Mouse (Mus musculus): Measurements from ENCODE around the gene Coro1c.

Gene Coro1c

DNA sequence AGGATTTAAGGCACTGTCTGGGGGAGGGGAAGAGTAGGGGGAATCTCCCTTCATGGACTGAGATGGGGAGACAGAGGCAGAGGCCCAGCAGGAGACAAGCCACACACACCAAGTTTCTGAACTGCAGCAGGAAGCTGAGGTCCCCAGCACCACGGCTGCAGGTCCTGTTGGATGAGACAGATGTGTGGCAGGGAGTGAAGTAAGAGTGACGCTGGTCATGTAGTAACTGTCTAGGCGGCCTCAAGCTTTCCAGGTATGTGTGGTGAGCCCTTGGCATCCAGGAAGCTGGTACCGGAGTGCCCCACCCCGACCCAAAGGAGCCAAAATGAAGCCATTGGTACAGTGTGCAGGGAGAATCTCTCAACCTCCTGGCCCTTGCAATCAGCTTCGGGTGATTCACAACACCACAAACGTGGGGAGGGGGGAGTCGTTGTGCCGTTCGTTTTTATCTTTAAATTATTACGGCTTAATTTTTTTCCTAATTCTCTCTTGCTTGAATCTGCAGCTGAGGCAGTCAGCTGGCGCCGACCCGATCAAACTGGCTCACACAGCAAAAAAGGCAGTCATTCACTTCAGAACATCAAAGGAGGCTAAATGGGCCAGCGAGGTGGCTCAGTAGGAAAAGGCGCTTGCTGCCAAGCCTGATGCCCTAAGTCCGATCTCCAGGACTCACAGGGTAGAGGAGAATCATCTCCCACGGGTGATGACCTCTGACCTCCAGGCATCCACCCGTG is 111.2 kb downstream of the Coro1c start:
- no peak for DNase-seq (ENCODE audit: low spot score in 2 of 2)

- DNase-seq (ENCODE audit: low spot score in 2 of 2), result no peak
Observed at GRCm38 (mm10) chr5:113796401-113797148, 112.0 kb downstream of the Coro1c start.

All from left cerebral cortex, adult 9 months (tissue).